Comparison of ENCODE assay signal across 8 mouse cellular contexts in genomic region chr11:116782737-116783145, GRCm38 (mm10). TPM values are rescaled to one million over a fixed set of nuclear protein-coding genes. Genes with fewer than 3 reads are reported as not detected.
DNase-seq lines count a peak whose midpoint lies in the region; ATAC-seq and TF ChIP-seq lines count a peak whose summit lies in the region.

No protein-coding gene starts in this region.

- peak; percentile 98 for TF ChIP-seq EP300 in lung, postnatal 0 days (IDR thresholded peaks at IDR 0.05)

- no peaks in the 10 kb centered on the region for H3K36me3 ChIP-seq in erythroblast, embryonic 14.5 days (ENCODE audit: control insufficient read depth)
- H3K36me3 ChIP-seq in lung, postnatal 0 days (ENCODE audit: insufficient read depth, low read length), result no peaks in the 10 kb centered on the region

- H3K27me3 ChIP-seq in erythroblast, embryonic 14.5 days (ENCODE audit: control insufficient read depth), result peaks cover 4% of the 10 kb centered on the region; the same call in 1 of the 2 replicates
- no peaks in the 10 kb centered on the region for H3K27me3 ChIP-seq in lung, postnatal 0 days (replicated peaks; ENCODE audit: insufficient read depth, low read length)

- intact Hi-C loops in left cerebral cortex, postnatal 36 days (cut with DNase I), result no loop called here

- H3K9ac ChIP-seq in lung, postnatal 0 days (replicated peaks; ENCODE audit: low read depth), result no peak overlapping the region

- TF ChIP-seq CTCF in layer of hippocampus, adult 2 months (conservative IDR thresholded peaks at IDR 0.05), result 0 out of 2 replicates have a peak, but pooled peaks have one; percentile 8
- peak; percentile 65 for TF ChIP-seq CTCF in lung, postnatal 0 days (IDR thresholded peaks at IDR 0.05)

- H3K4me2 ChIP-seq in lung, postnatal 0 days (replicated peaks; ENCODE audit: low read depth, low read length), result peak overlapping the region; percentile 28

- H3K4me3 ChIP-seq in layer of hippocampus, adult 2 months, result no peak overlapping the region
- peak overlapping the region; percentile 43 for H3K4me3 ChIP-seq in erythroblast, embryonic 14.5 days (replicated peaks)
- peak overlapping the region; percentile 28; the same call in 1 of the 2 replicates for H3K4me3 ChIP-seq in lung, postnatal 0 days (ENCODE audit: low read depth, low read length)

- no peak for DNase-seq in layer of hippocampus, adult 2 months (ENCODE audit: low spot score in 2 of 2)
- no peak for DNase-seq in layer of hippocampus, adult 8-10 months (ENCODE audit: low spot score in 2 of 2)
- DNase-seq in lung, postnatal 0 days (ENCODE audit: low spot score), result peak; percentile 94
- peak; percentile 51 to 64 for DNase-seq in thymus, adult 18-20 months
- no peak for DNase-seq in cerebellum, postnatal 4 days (ENCODE audit: low spot score in 2 of 2)
- DNase-seq in left cerebral cortex, postnatal 36 days (ENCODE audit: low spot score in 2 of 2), result no peak
- DNase-seq in frontal cortex, adult 2 months (ENCODE audit: extremely low spot score in 1 of 2, low spot score in 1 of 2), result no peak

- no peaks in the 10 kb centered on the region for H3K9me3 ChIP-seq in erythroblast, embryonic 14.5 days (ENCODE audit: control insufficient read depth, low read length)
- no peaks in the 10 kb centered on the region for H3K9me3 ChIP-seq in lung, postnatal 0 days (ENCODE audit: low read length)

- H3K4me1 ChIP-seq in erythroblast, embryonic 14.5 days (ENCODE audit: control insufficient read depth), result peaks cover 13% of the 10 kb centered on the region
- H3K4me1 ChIP-seq in lung, postnatal 0 days (ENCODE audit: insufficient read depth, low read depth, low read length), result no peaks in the 10 kb centered on the region

- no peak overlapping the region for H3K27ac ChIP-seq in layer of hippocampus, adult 2 months
- 0 out of 2 replicates have a peak overlapping the region, but pooled peaks have one; percentile 43 for H3K27ac ChIP-seq in lung, postnatal 0 days (ENCODE audit: low read length)

- 20% methylated on average over 9 of the region's 9 CpGs for WGBS in lung, postnatal 0 days

- peak; percentile 97 for ATAC-seq in lung, postnatal 0 days

RNA-seq across cellular contexts. Expression of gene St6galnac1, which starts 7.4 kb away (rescaled TPM):
- not detected for total RNA-seq in layer of hippocampus, adult 2 months (2021)
- not detected for total RNA-seq in layer of hippocampus, adult 8-10 months (2022)
- polyA plus RNA-seq in erythroblast, embryonic 14.5 days (2012), result not detected in 2 replicates
- not detected in 2 replicates for polyA plus RNA-seq in lung, postnatal 0 days (2015; fragmentation: Nextera tagmentation; extraction: Ambion mirVana)
- not detected for total RNA-seq in left cerebral cortex, postnatal 36 days (2021)
- not detected in 2 replicates for polyA plus RNA-seq in frontal cortex, adult 2 months (2012; rRNA removed)

RNA-seq across cellular contexts. Expression of gene Mxra7, which starts 45.1 kb away (rescaled TPM):
- total RNA-seq in layer of hippocampus, adult 2 months (2021), result 10 to 100 TPM; 20.0 to 23.4 TPM
- 10 to 100 TPM; 18.6 to 22.1 (median 20.0) TPM for total RNA-seq in layer of hippocampus, adult 8-10 months (2022)
- polyA plus RNA-seq in erythroblast, embryonic 14.5 days (2012), result 0.03 and 0.05 TPM in 2 replicates
- 34.6 and 38.7 TPM in 2 replicates for polyA plus RNA-seq in lung, postnatal 0 days (2015; fragmentation: Nextera tagmentation; extraction: Ambion mirVana)
- 10 to 100 TPM; 15.4 to 18.3 TPM for total RNA-seq in left cerebral cortex, postnatal 36 days (2021)
- polyA plus RNA-seq in frontal cortex, adult 2 months (2012; rRNA removed), result 13.1 and 16.8 TPM in 2 replicates

Comparison
In these comparisons a context has a peak if more than half of its experiments do, and no peak if none do; other contexts are left out.
1. DNase-seq: peak in lung, postnatal 0 days (single experiment) and thymus, adult 18-20 months (2 of 2); none in layer of hippocampus, adult 2 months (0 of 2), layer of hippocampus, adult 8-10 months (0 of 2), cerebellum, postnatal 4 days (0 of 2), left cerebral cortex, postnatal 36 days (0 of 2) and frontal cortex, adult 2 months (0 of 2).